Mouse (Mus musculus) layer of hippocampus, adult 9-10 months (tissue): ENCODE measurements at regions not wholly inside any gene's neighbourhood (a gene's known extent, or its start where the extent isn't known, plus 50 kb on each side); places are given as distances from the start of the nearest gene placed in this dataset.
"Not testable (repeated sequence)": the region's sequence is repeated elsewhere in the genome, so short reads cannot be mapped to it uniquely, and the experiment has no call there.

ENCODE experiments used
- DNase-seq: peaks from one replicate; pipeline ENCODE4 v3.0.0; 2022; ENCODE audit warnings: low spot score

- DNase-seq = no peak
These were observed 162.8 kb downstream of the Akr1d1 start for GRCm38 (mm10) chr6:37692758-37693157.

- no peak for DNase-seq
These were observed 166.1 kb downstream of the Akr1d1 start for GRCm38 (mm10) chr6:37696074-37696473.

DNA sequence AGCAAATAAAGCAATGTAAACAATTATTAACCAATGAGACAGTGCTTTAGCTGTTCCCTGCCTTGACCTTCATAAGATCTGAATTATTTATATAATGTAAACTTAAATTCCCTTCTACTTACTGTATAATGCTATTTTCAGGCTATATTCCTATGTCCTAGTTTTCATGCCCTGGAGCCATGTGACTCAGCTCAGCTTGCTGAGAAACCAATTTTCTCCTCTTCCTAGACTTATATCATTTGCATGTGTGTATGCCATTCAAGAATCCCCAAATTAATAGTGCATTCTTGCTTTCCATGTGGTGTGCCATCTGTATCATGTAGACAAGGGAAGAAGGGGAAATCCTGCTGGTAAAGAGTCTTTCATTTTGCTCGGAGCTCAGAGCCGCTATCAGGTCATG lies 166.7 kb upstream of the Trim24 start:
- DNase-seq = no peak

GRCm38 (mm10) chr6:37705733-37706145 lies 164.9 kb upstream of the Trim24 start:
- DNase-seq = no peak

GRCm38 (mm10) chr6:37707671-37708070 lies 162.9 kb upstream of the Trim24 start:
- DNase-seq = not testable (repeated sequence)

DNA sequence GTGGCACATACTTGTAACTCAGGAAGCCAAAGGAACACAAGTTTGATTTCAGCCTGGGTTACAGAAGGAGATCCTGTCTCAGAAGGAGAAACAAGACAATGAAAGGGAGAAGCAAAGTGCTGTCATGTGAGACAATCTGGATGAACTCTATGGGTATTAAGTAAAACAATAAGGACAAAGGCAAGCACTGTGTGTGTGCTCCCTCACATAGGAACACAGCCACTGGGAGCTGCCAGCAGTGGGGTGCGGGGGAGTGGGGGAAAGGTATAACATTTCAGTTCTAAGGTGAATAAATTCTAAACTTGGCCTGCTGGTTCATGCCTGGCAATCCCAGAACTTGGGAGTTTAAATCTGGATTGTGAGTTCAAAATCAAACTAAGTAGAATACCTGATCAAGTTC lies 158.8 kb upstream of the Trim24 start:
- no peak for DNase-seq

DNA sequence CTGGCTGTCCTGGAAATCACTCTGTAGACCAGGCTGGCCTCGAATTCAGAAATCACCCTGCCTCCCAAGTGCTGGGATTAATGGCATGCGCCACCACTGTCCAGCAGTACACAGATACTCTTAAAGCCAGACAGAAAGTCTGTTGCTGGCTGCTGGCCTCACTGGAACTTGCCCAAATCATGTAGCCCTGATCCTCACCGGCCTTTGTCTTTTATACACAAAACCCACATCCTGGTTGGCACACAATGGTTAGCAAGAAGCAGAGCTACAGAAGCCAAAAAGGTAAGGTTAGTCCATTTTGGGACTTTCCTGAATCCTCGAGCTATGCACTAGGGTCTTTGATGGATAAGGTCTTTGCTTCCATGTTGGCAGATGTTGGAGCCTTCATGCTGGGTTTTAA lies 157.2 kb upstream of the Trim24 start:
- DNase-seq = no peak

GRCm38 (mm10) chr6:37714223-37714928 lies 156.2 kb upstream of the Trim24 start:
- no peak for DNase-seq

DNA sequence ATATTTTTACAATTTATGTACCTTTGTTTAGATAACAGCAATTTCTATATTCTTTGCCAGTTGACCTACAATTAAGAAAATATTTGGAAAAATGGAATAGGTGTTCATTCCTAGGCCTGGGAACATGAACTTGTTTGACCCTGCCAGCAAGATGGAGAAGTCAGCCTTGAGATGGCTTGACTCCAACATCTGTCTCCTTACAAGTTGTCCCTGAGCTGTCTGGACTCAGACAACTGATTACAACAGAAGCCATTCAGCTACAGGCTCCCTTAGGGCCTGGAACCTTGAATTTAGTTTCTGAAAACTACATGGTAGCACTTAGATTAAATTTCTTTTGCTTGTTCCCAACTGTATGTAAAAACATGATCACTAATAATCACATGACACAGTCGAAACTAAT lies 148.9 kb upstream of the Trim24 start:
- DNase-seq = no peak

DNA sequence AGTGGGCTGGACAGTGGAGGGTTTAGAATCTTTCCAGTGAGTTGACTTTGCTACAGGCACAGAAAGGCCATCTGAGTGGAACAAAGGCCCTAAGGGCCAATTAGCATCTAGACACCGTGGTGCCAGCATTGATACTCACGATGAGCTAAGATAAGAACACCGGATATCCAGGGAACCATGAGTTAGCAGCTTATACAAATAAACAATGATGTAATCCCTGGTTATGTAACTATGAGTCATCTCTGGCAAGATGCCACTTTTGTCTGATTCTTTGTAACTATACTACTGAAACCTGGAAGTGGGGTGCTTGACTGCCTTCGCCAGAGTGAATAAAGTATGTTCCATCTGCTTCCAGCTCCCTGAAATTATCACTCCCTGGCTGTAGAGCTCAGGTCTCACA lies 147.3 kb upstream of the Trim24 start:
- DNase-seq = peak; percentile 59

DNA sequence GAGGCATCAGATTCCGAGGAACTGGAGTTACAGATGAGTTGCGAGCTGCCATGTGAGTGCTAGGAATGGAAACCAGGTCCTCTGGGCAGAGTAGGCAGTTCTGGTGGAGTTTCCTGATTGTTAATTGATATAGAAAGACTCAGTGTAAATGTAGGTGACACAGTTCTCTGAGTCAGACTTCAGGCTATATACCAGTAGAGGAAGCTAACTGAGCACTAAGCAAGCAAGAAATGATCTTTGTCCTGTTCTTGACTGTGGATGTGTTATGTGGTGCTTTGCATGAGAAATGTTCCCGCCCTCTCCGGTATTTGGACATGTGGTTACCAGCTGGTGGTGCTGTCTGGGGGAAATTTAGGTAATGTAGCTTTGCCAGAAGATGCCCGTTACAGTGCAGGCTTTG lies 146.4 kb upstream of the Trim24 start:
- no peak for DNase-seq

- DNase-seq = no peak
These were observed 142.0 kb upstream of the Trim24 start for GRCm38 (mm10) chr6:37728621-37729020.

DNA sequence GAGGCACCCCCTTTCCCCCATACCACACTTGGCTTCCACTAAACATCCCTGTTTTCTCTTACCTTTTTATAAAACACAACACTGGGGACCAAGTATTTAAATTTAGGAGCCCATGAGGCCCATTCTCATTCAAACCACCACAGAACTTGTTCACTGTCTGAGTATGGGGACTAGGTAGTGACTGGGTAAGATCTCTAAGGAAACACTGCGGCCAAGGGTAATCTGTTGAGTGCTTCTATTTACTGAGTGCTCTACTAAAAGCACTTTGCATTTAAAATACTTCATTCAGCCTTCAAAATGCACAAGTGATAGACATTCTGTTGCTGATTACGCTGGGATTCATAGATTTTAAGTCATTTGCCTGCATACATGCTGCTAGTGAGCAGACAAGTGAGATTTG lies 141.4 kb upstream of the Trim24 start:
- DNase-seq = no peak

- DNase-seq = no peak
These were observed 139.9 kb upstream of the Trim24 start for GRCm38 (mm10) chr6:37730500-37731239.

GRCm38 (mm10) chr6:37732385-37732784 lies 138.2 kb upstream of the Trim24 start:
- DNase-seq = peak; percentile 18

- DNase-seq = no peak
These were observed 135.2 kb upstream of the Trim24 start for GRCm38 (mm10) chr6:37735288-37735961.

DNA sequence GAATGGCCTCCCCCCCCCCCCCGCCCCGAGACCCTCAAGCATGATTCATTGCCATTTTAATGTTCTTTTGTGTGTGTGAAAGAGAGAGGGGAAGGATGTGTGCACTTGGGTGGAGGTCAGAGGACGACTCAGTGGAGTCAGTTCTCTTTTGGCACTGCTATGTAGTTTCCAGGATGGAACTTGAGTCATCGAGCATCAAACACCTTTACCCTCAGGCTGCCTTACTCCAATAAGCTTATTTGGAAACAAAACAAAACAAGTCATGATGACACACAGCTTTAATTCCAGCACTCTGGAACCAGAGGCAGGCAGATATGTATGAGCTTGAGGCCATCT lies 134.7 kb upstream of the Trim24 start:
- DNase-seq = no peak

DNA sequence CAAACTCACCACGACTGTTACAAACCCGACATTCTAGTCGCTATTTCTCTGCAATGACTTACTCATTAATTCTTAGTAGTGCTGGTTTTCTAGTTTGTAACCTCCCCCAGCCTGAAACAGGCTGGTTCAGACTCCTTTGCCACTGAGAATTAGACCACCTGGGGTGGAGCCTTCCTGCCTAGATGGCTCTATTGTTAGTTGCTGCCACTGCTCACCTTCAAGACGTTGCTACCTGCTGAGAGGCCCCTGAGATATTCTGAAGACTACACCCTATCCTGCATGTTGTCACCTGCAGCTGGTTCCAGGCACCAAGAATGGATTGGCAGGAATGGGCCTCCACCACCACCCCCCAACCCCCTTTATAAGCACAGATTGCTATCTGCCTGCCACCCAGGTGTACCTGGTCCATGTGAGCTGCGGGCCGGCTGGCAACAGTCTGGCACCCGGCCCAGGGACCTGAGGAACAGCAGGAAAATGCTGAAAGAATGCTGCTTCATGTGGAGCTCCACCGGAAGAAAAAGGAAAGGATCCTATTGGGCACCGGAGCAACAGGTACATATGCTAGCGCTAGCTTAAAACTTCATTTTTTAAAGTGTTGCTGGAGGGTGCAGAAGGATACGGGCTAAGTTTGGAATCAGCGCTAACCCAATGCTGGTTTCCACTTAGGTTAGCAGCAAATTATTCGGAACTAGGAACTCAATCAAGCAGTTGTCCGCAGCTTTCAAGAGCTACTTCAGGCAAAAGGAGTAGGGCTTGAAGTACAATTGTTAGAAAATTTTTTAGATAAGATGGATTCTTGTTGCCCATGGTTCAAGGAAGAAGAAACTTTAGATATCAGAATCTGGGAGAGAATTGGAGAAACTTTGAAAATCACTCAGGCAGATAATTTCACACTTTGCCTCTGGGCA lies 129.4 kb upstream of the Trim24 start:
- no peak for DNase-seq

- DNase-seq = not testable (repeated sequence)
These were observed 128.7 kb upstream of the Trim24 start for GRCm38 (mm10) chr6:37741916-37742315.

DNA sequence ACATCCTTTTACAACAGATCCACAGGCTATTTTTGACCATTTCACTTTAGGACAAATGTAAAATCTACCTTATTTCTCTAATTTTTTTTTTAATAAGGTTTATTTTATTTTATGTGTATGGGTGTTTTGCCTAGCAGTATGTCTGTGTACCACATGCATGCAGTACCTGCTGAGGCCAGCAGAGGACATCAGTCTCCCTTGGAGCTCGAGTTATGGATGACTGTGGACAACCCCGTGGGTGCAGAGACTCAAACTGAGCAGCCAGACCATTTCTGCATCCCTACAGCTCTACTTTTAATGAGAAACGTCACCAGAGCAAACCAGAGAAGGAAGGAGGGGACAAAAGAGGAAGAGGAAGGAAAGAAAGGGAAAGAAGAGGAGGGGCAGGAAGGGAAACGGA lies 125.9 kb upstream of the Trim24 start:
- no peak for DNase-seq

GRCm38 (mm10) chr6:37745393-37746100 lies 125.1 kb upstream of the Trim24 start:
- no peak for DNase-seq

DNA sequence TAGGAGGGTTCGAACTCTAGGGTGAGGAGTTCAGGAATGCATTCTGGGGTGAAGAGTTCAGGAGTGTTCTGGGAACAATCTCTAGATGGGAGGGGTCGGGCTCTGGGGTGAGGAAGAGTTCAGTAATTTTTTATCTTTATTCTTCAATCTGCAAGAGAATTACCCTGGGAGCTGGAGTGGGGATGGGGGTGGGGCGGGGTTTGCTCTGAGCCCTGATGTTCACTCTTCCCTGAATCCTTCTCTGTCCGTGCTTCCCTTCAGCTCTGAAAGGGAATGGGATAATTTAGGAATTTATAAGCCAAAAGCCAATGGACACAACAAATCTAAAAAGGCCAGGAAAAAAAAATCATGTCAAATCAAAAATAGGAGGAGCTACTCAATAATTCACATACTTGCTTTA lies 122.8 kb upstream of the Trim24 start:
- DNase-seq = not testable (repeated sequence)
